Mouse (Mus musculus) embryonic facial prominence, embryonic 10.5 days (tissue): ENCODE data around the gene Taf7l. TPM values are rescaled to one million over a fixed set of nuclear protein-coding genes. Genes with fewer than 3 reads are reported as not detected.

Experiments
- DNase-seq: peaks from one replicate; pipeline ENCODE4 v3.0.0-alpha.2; 2017; ENCODE audit warnings: low spot score
- H3K27ac ChIP-seq: fragments of 300-500 bp; sonication (generic); replicated peaks from 2 replicates; pipeline ENCODE4 v1.5.1; 2016; ENCODE audit warnings: mild to moderate bottlenecking
- H3K27me3 ChIP-seq: fragments of 300-500 bp; sonication (generic); replicated peaks from 2 replicates; pipeline ENCODE4 v1.6.1; 2016; ENCODE audit warnings: low read depth, mild to moderate bottlenecking; ENCODE audit not compliant: poor library complexity, severe bottlenecking
- H3K36me3 ChIP-seq: fragments of 300-500 bp; sonication (generic); replicated peaks from 2 replicates; pipeline ENCODE4 v1.6.1; 2016; ENCODE audit warnings: mild to moderate bottlenecking, moderate library complexity
- H3K4me1 ChIP-seq: fragments of 300-500 bp; sonication (generic); 2 replicates; pipeline ENCODE4 v1.6.1; 2016
- H3K4me3 ChIP-seq: fragments of 300-500 bp; sonication (generic); 2 replicates; pipeline ENCODE4 v1.5.1; 2016; ENCODE audit warnings: mild to moderate bottlenecking, moderate library complexity
- H3K9me3 ChIP-seq: fragments of 300-500 bp; sonication (generic); 2 replicates; pipeline ENCODE4 v1.6.1; 2016; ENCODE audit warnings: mild to moderate bottlenecking
- WGBS: fragments of 180-500 bp; shearing (Covaris S2); methylation state at CpG from one replicate; pipeline ENCODE4 v1.1.7; 2016; 5-methylcytosine and 5-hydroxymethylcytosine counted together
- polyA plus RNA-seq: library from polyadenylated mRNA; unstranded; fragments of >200 nt; fragmentation: Nextera tagmentation; extraction: Ambion mirVana; gene quantifications from 2 replicates; pipeline ENCODE4 v1.2.1, GENCODE M21; 2016

Gene Taf7l
- polyA plus RNA-seq, 1 experiment from 2014 or later = 0.21 TPM

DNA sequence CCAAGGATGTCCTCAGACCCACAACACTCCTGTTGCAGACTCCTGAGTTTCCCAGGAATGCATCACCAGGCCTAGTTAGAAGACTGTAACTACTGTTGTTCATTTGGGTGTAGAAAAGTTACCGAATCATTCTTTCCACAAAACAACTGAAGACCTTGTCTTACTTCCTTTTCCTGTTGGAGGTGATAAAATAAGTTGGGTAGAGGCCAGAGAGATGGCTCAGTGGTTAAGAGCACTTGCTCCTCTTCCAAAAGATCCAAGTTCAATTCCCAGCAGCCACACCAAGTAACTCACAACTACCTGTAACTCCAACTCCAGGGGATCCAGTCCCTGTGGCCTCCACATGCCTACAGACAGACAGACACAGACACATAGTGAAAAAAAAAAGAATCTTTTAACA lies 64.2 kb downstream of the Taf7l start:
- 91% methylated on average over 1 of the region's 1 CpGs for WGBS
- no peaks in the 10 kb centered on the region for H3K9me3 ChIP-seq
- no peak overlapping the region for H3K4me3 ChIP-seq
- H3K27me3 ChIP-seq = peaks cover 17% of the 10 kb centered on the region
- H3K4me1 ChIP-seq = no peaks in the 10 kb centered on the region
- DNase-seq = no peak
- H3K36me3 ChIP-seq = no peaks in the 10 kb centered on the region
- H3K27ac ChIP-seq = no peak overlapping the region

Other genes with a start within 250 kb of the Taf7l start
- gene Trmt2b, start 199.5 kb downstream of the Taf7l start, polyA plus RNA-seq = 8.0 and 8.3 TPM in 2 replicates
- 5.1 and 7.9 TPM in 2 replicates for gene Tmem35a, start 181.3 kb downstream of the Taf7l start, polyA plus RNA-seq
- gene Cenpi, start 168.4 kb downstream of the Taf7l start, polyA plus RNA-seq = 29.5 and 29.7 TPM in 2 replicates
- gene Drp2, start 71.9 kb downstream of the Taf7l start, polyA plus RNA-seq = 1.4 and 1.8 TPM in 2 replicates
- 97.4 and 103 TPM in 2 replicates for gene Timm8a1, start 65.4 kb upstream of the Taf7l start, polyA plus RNA-seq
- gene Btk, start 107.1 kb upstream of the Taf7l start, polyA plus RNA-seq = 0.84 and 1.1 TPM in 2 replicates
- 341 and 352 TPM in 2 replicates for gene Rpl36a, start 109.2 kb upstream of the Taf7l start, polyA plus RNA-seq
- 5.9 and 7.2 TPM in 2 replicates for gene Gla, start 124.6 kb upstream of the Taf7l start, polyA plus RNA-seq
- 218 and 219 TPM in 2 replicates for gene Hnrnph2, start 124.7 kb upstream of the Taf7l start, polyA plus RNA-seq
- gene Armcx4, start 210.0 kb upstream of the Taf7l start, polyA plus RNA-seq = 6.3 and 7.1 TPM in 2 replicates
- gene Armcx1, start 241.5 kb upstream of the Taf7l start, polyA plus RNA-seq = 46.9 and 50.0 TPM in 2 replicates